Mouse (Mus musculus): Measurements from ENCODE around the gene Sap30l.

GRCm38 (mm10) chr11:57809017-57809731 is 7.7 kb downstream of the Sap30l start:
- TF ChIP-seq CTCF (IDR thresholded peaks at IDR 0.05; ENCODE audit: extremely low read depth, insufficient read depth, insufficient read length, insufficient replicate concordance) (no peak), POLR2A (IDR thresholded peaks at IDR 0.05; ENCODE audit: low read depth, low read length) (no peak)
